Mouse (Mus musculus) heart, adult 2 months (tissue): ENCODE measurements at regions not wholly inside any gene's neighbourhood (a gene's known extent, or its start where the extent isn't known, plus 50 kb on each side); places are given as distances from the start of the nearest gene placed in this dataset.
"Not testable (repeated sequence)": the region's sequence is repeated elsewhere in the genome, so short reads cannot be mapped to it uniquely, and the experiment has no call there.

Source experiments
- CTCF ChIP-seq: fragments of 200-600 bp; IDR thresholded peaks from 2 replicates; pipeline ENCODE4 v1.8.1; 2022; ENCODE audit warnings: antibody characterized with exemption, mild to moderate bottlenecking, moderate library complexity
- EP300 ChIP-seq: fragments of 200-500 bp; IDR thresholded peaks from 2 replicates; pipeline ENCODE4 v1.6.1; 2011; ENCODE audit warnings: low read depth, low read length, control low read depth; ENCODE audit not compliant: insufficient read depth
- POLR2A ChIP-seq: fragments of 200-500 bp; IDR thresholded peaks from 2 replicates; pipeline ENCODE4 v1.6.1; 2011; ENCODE audit warnings: mild to moderate bottlenecking, low read depth, low read length, control low read depth; ENCODE audit not compliant: insufficient read depth

DNA sequence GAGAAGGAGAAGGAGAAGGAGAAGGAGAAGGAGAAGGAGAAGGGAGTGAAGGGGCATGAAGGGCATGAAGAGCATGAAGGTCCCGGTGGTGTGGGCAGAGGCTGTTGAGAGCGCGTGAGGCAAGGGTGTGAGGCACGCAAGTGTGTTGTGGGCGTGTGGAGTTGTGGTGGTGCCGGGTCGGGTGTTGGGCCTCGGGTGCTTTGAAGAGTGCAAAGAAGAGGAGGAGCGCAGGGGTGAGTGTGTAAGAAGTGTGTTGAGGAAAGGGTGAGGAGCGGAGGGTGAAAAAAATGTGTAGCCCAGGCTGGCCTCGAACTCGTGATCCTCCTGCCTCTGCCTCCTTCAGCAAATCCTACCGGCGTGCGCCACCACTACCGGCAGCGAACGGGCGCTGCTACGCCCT, 69.4 kb downstream of the Pdia4 start:
- TF ChIP-seq EP300, POLR2A, CTCF: not testable (repeated sequence)
